Mouse (Mus musculus): ENCODE results near the gene Sdk1.

- TF ChIP-seq CTCF (IDR thresholded peaks at IDR 0.05; ENCODE audit: low read depth, low read length) (no peak), POLR2A (IDR thresholded peaks at IDR 0.05; ENCODE audit: insufficient read depth, low read length) (no peak)
Measured at GRCm38 (mm10) chr5:141612721-141613120, 371.4 kb downstream of the Sdk1 start.
